Mouse (Mus musculus) G1E (cell line): ENCODE measurements around the gene Ctnnb1.

Source experiments
- CTCF ChIP-seq: IDR thresholded peaks from 2 replicates; pipeline ENCODE4 v1.5.1; 2012; ENCODE audit warnings: low read depth, low read length, inconsistent platforms, mixed read lengths
- GATA1 ChIP-seq: IDR thresholded peaks from 2 replicates; pipeline ENCODE4 v1.6.1; 2012; ENCODE audit warnings: borderline replicate concordance, low read length, inconsistent platforms, mixed read lengths
- TAL1 ChIP-seq: conservative IDR thresholded peaks from 2 replicates; pipeline ENCODE4 v1.6.1; 2012; ENCODE audit warnings: low read depth, low read length, inconsistent platforms, mixed read lengths

DNA sequence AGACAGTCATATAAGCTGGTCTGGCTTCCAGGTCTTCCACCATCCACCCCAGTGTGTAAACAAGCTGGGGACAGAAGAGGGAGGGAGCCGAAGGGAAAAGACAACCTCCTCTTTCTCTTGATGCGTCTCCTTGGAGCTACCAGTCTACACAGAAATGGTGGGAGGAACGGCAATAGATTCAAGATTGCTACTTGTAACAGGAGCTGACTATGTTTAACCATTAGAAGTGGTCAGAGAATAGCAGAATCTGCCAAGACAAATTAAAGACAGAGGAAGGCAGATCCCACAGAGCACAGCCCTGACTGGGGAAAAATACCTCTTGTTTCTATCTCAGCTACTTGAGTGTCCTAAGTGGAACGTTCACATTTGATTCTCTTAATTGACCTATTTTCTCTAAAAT lies 29.2 kb upstream of the Ctnnb1 start:
- TF ChIP-seq CTCF: no peak
- TF ChIP-seq GATA1: no peak
- no peak for TF ChIP-seq TAL1
